Mouse (Mus musculus) heart, postnatal 4 days (tissue): ENCODE data around the gene Pex14. TPM values are rescaled to one million over a fixed set of nuclear protein-coding genes. Genes with fewer than 3 reads are reported as not detected.
"Not testable (repeated sequence)": the region's sequence is repeated elsewhere in the genome, so short reads cannot be mapped to it uniquely, and the experiment has no call there.

ENCODE experiments used
- DNase-seq: peaks from one replicate; pipeline ENCODE4 v3.0.0; 2021
- total RNA-seq, 2 experiments: library from RNA; stranded (reverse); gene quantifications; 2 replicates each; pipeline ENCODE4 v1.2.3; 2021

Pex14 gene
- 10 to 100 TPM; 26.5 to 30.2 TPM for total RNA-seq

- DNase-seq: peak; percentile 91
These were observed at the start of gene Pex14 for GRCm38 (mm10) chr4:149099369-149100017. TSS of gene Pex14 (minus strand) at chr4:149099876.

- no peak for DNase-seq
These were observed 49.5 kb upstream of the Pex14 start for GRCm38 (mm10) chr4:149149196-149149595.

- DNase-seq: no peak
These were observed 48.4 kb upstream of the Pex14 start for GRCm38 (mm10) chr4:149148084-149148483.

GRCm38 (mm10) chr4:149147528-149147927, 47.9 kb upstream of the Pex14 start:
- DNase-seq: no peak

GRCm38 (mm10) chr4:149145151-149145550, 45.5 kb upstream of the Pex14 start:
- DNase-seq: no peak

- DNase-seq: peak; percentile 87
These were observed 44.8 kb upstream of the Pex14 start for GRCm38 (mm10) chr4:149144459-149144858.

GRCm38 (mm10) chr4:149143594-149143993, 43.9 kb upstream of the Pex14 start:
- no peak for DNase-seq

GRCm38 (mm10) chr4:149138515-149138914, 38.8 kb upstream of the Pex14 start:
- no peak for DNase-seq

GRCm38 (mm10) chr4:149136982-149137770, 37.5 kb upstream of the Pex14 start, which contains the start of gene Cenps:
TSS of gene Cenps (minus strand) at chr4:149137629.
- DNase-seq: peak; percentile 94

GRCm38 (mm10) chr4:149136116-149136850, 36.6 kb upstream of the Pex14 start:
- DNase-seq: peak; percentile 35

- DNase-seq: no peak
These were observed 33.7 kb upstream of the Pex14 start for GRCm38 (mm10) chr4:149133395-149133794.

GRCm38 (mm10) chr4:149131789-149132565, 32.3 kb upstream of the Pex14 start:
- no peak for DNase-seq

GRCm38 (mm10) chr4:149131021-149131752, 31.5 kb upstream of the Pex14 start:
- DNase-seq: no peak

GRCm38 (mm10) chr4:149128467-149128866, 28.8 kb upstream of the Pex14 start:
- no peak for DNase-seq

GRCm38 (mm10) chr4:149126663-149127062, 27.0 kb upstream of the Pex14 start, which contains the start of gene Cort:
TSS of gene Cort (minus strand) at chr4:149126763.
- no peak for DNase-seq

GRCm38 (mm10) chr4:149126115-149126509, 26.4 kb upstream of the Pex14 start:
- DNase-seq: no peak

GRCm38 (mm10) chr4:149125341-149126114, 25.9 kb upstream of the Pex14 start:
- DNase-seq: no peak

- DNase-seq: no peak
These were observed 23.8 kb upstream of the Pex14 start for GRCm38 (mm10) chr4:149123432-149123831.

- DNase-seq: not testable (repeated sequence)
These were observed 20.4 kb upstream of the Pex14 start for GRCm38 (mm10) chr4:149119978-149120562.

- DNase-seq: peak; percentile 92
These were observed 4.3 kb upstream of the Pex14 start, which contains the start of gene Dffa for GRCm38 (mm10) chr4:149103875-149104561. TSS of gene Dffa (plus strand) at chr4:149104146.
